Mouse (Mus musculus) embryonic facial prominence, embryonic 10.5 days (tissue): Measurements from ENCODE around the gene Fam131b. TPM values are rescaled to one million over a fixed set of nuclear protein-coding genes. Genes with fewer than 3 reads are reported as not detected.

ENCODE experiments used
- DNase-seq: peaks from one replicate; pipeline ENCODE4 v3.0.0-alpha.2; 2017; ENCODE audit warnings: low spot score
- H3K27ac ChIP-seq: fragments of 300-500 bp; sonication (generic); replicated peaks from 2 replicates; pipeline ENCODE4 v1.5.1; 2016; ENCODE audit warnings: mild to moderate bottlenecking
- H3K27me3 ChIP-seq: fragments of 300-500 bp; sonication (generic); replicated peaks from 2 replicates; pipeline ENCODE4 v1.6.1; 2016; ENCODE audit warnings: low read depth, mild to moderate bottlenecking; ENCODE audit not compliant: poor library complexity, severe bottlenecking
- H3K36me3 ChIP-seq: fragments of 300-500 bp; sonication (generic); replicated peaks from 2 replicates; pipeline ENCODE4 v1.6.1; 2016; ENCODE audit warnings: mild to moderate bottlenecking, moderate library complexity
- H3K4me1 ChIP-seq: fragments of 300-500 bp; sonication (generic); 2 replicates; pipeline ENCODE4 v1.6.1; 2016
- H3K4me3 ChIP-seq: fragments of 300-500 bp; sonication (generic); 2 replicates; pipeline ENCODE4 v1.5.1; 2016; ENCODE audit warnings: mild to moderate bottlenecking, moderate library complexity
- H3K9me3 ChIP-seq: fragments of 300-500 bp; sonication (generic); 2 replicates; pipeline ENCODE4 v1.6.1; 2016; ENCODE audit warnings: mild to moderate bottlenecking
- WGBS: fragments of 180-500 bp; shearing (Covaris S2); methylation state at CpG from one replicate; pipeline ENCODE4 v1.1.7; 2016; 5-methylcytosine and 5-hydroxymethylcytosine counted together
- polyA plus RNA-seq: library from polyadenylated mRNA; unstranded; fragments of >200 nt; fragmentation: Nextera tagmentation; extraction: Ambion mirVana; gene quantifications from 2 replicates; pipeline ENCODE4 v1.2.1, GENCODE M21; 2016

Fam131b gene
- polyA plus RNA-seq, 1 experiment from 2014 or later = 0.90 TPM

- H3K4me3 ChIP-seq = no peak overlapping the region
- 82% methylated on average over 8 of the region's 8 CpGs for WGBS
Measured at GRCm38 (mm10) chr6:42353180-42353579, 28.7 kb upstream of the Fam131b start.

GRCm38 (mm10) chr6:42352486-42352846, 28.0 kb upstream of the Fam131b start:
- Histone ChIP-seq H3K9me3 (no peaks in the 10 kb centered on the region), H3K4me1 (peaks cover 43% of the 10 kb centered on the region), H3K27ac (no peak overlapping the region), H3K4me3 (no peak overlapping the region), H3K36me3 (peaks cover 65% of the 10 kb centered on the region), H3K27me3 (no peaks in the 10 kb centered on the region)
- WGBS = 94% methylated on average over 1 of the region's 1 CpGs
- no peak for DNase-seq

More at GRCm38 (mm10) chr6:42353180-42353579, 28.7 kb upstream of the Fam131b start:
- H3K36me3 ChIP-seq = peaks cover 72% of the 10 kb centered on the region
- no peak for DNase-seq
- no peaks in the 10 kb centered on the region for H3K27me3 ChIP-seq
- peaks cover 43% of the 10 kb centered on the region for H3K4me1 ChIP-seq
- H3K9me3 ChIP-seq = no peaks in the 10 kb centered on the region
- H3K27ac ChIP-seq = no peak overlapping the region

GRCm38 (mm10) chr6:42351776-42352485, 27.5 kb upstream of the Fam131b start:
- Histone ChIP-seq H3K9me3 (no peaks in the 10 kb centered on the region), H3K27ac (peak overlapping the region; percentile 97; the same call in 1 of the 2 replicates), H3K4me1 (peaks cover 43% of the 10 kb centered on the region), H3K27me3 (no peaks in the 10 kb centered on the region), H3K4me3 (peak overlapping the region; percentile 88), H3K36me3 (peaks cover 60% of the 10 kb centered on the region)
- 85% methylated on average over 7 of the region's 7 CpGs for WGBS
- no peak for DNase-seq

- H3K27ac ChIP-seq = peak overlapping the region; percentile 97
- no peaks in the 10 kb centered on the region for H3K9me3 ChIP-seq
- peaks cover 52% of the 10 kb centered on the region for H3K36me3 ChIP-seq
- peak overlapping the region; percentile 88 for H3K4me3 ChIP-seq
- no peaks in the 10 kb centered on the region for H3K27me3 ChIP-seq
- no peak for DNase-seq
- H3K4me1 ChIP-seq = peaks cover 43% of the 10 kb centered on the region
- 45% methylated on average over 13 of the region's 13 CpGs for WGBS
Measured at GRCm38 (mm10) chr6:42350968-42351775, 26.7 kb upstream of the Fam131b start.

GRCm38 (mm10) chr6:42350021-42350967, 25.9 kb upstream of the Fam131b start:
- H3K27ac ChIP-seq = peak overlapping the region; percentile 97
- peak overlapping the region; percentile 88 for H3K4me3 ChIP-seq
- DNase-seq = peak; percentile 70
- no peaks in the 10 kb centered on the region for H3K27me3 ChIP-seq
- H3K4me1 ChIP-seq = peaks cover 43% of the 10 kb centered on the region
- H3K9me3 ChIP-seq = no peaks in the 10 kb centered on the region
- under 1% methylated on average over 72 of the region's 72 CpGs for WGBS
- peaks cover 43% of the 10 kb centered on the region for H3K36me3 ChIP-seq

GRCm38 (mm10) chr6:42349426-42350020, 25.1 kb upstream of the Fam131b start, which contains the start of gene Zyx:
TSS of gene Zyx (plus strand) at chr6:42349630.
- H3K27ac ChIP-seq = peak within 1 kb of the TSS; percentile 97
- DNase-seq = peak; percentile 97
- H3K27me3 ChIP-seq = no peaks in the 10 kb centered on the region
- H3K4me3 ChIP-seq = peak within 1 kb of the TSS; percentile 88
- no peaks in the 10 kb centered on the region for H3K9me3 ChIP-seq
- H3K4me1 ChIP-seq = peaks cover 43% of the 10 kb centered on the region
- 0% methylated on average over 36 of the region's 36 CpGs for WGBS
- peaks cover 36% of the 10 kb centered on the region for H3K36me3 ChIP-seq

GRCm38 (mm10) chr6:42349006-42349425, 24.6 kb upstream of the Fam131b start:
- under 1% methylated on average over 11 of the region's 11 CpGs for WGBS
- peaks cover 31% of the 10 kb centered on the region for H3K36me3 ChIP-seq

GRCm38 (mm10) chr6:42348281-42349005, 24.0 kb upstream of the Fam131b start:
- H3K27ac ChIP-seq = no peak overlapping the region
- no peaks in the 10 kb centered on the region for H3K9me3 ChIP-seq
- no peak for DNase-seq
- H3K36me3 ChIP-seq = peaks cover 25% of the 10 kb centered on the region
- peak overlapping the region; percentile 88 for H3K4me3 ChIP-seq
- WGBS = 35% methylated on average over 12 of the region's 12 CpGs
- H3K4me1 ChIP-seq = peaks cover 35% of the 10 kb centered on the region
- H3K27me3 ChIP-seq = no peaks in the 10 kb centered on the region

More at GRCm38 (mm10) chr6:42349006-42349425, 24.6 kb upstream of the Fam131b start:
- peaks cover 39% of the 10 kb centered on the region for H3K4me1 ChIP-seq
- peak; percentile 79 for DNase-seq
- peak overlapping the region; percentile 97 for H3K27ac ChIP-seq
- H3K4me3 ChIP-seq = peak overlapping the region; percentile 88
- H3K27me3 ChIP-seq = no peaks in the 10 kb centered on the region
- H3K9me3 ChIP-seq = no peaks in the 10 kb centered on the region

- no peaks in the 10 kb centered on the region for H3K27me3 ChIP-seq
- 85% methylated on average over 1 of the region's 1 CpGs for WGBS
Measured at GRCm38 (mm10) chr6:42344255-42344654, 19.8 kb upstream of the Fam131b start.

GRCm38 (mm10) chr6:42343361-42344120, 19.1 kb upstream of the Fam131b start:
- Histone ChIP-seq H3K4me1 (peaks cover 3% of the 10 kb centered on the region; the same call in 1 of the 2 replicates), H3K36me3 (no peaks in the 10 kb centered on the region), H3K4me3 (no peak overlapping the region), H3K27ac (no peak overlapping the region), H3K9me3 (no peaks in the 10 kb centered on the region), H3K27me3 (no peaks in the 10 kb centered on the region)
- 87% methylated on average over 9 of the region's 9 CpGs for WGBS
- no peak for DNase-seq

More at GRCm38 (mm10) chr6:42344255-42344654, 19.8 kb upstream of the Fam131b start:
- no peak overlapping the region for H3K27ac ChIP-seq
- peaks cover 9% of the 10 kb centered on the region for H3K4me1 ChIP-seq
- H3K4me3 ChIP-seq = no peak overlapping the region
- H3K9me3 ChIP-seq = no peaks in the 10 kb centered on the region
- DNase-seq = no peak
- no peaks in the 10 kb centered on the region for H3K36me3 ChIP-seq

- 81% methylated on average over 1 of the region's 1 CpGs for WGBS
Measured at GRCm38 (mm10) chr6:42342171-42342570, 17.7 kb upstream of the Fam131b start.

More at GRCm38 (mm10) chr6:42342171-42342570, 17.7 kb upstream of the Fam131b start:
- Histone ChIP-seq H3K4me3 (no peak overlapping the region), H3K27ac (no peak overlapping the region), H3K27me3 (no peaks in the 10 kb centered on the region), H3K4me1 (no peaks in the 10 kb centered on the region), H3K9me3 (no peaks in the 10 kb centered on the region), H3K36me3 (no peaks in the 10 kb centered on the region)
- no peak for DNase-seq
